ENCODE assay signal across 10 mouse cellular contexts in genomic region chr9:84466741-84467140, GRCm38 (mm10).
DNase-seq lines count a peak whose midpoint lies in the region; ATAC-seq lines count a peak whose summit lies in the region.
"Had no signal": no experiment of that assay in that cellular context is flagged by ENCODE, and none has a peak within 500 bp of the region (broad histone marks: within the 10 kb centered on the region; RNA-seq: fewer than 3 reads in every experiment).

No protein-coding gene starts in this region.

- no peak overlapping the region for H3K4me3 ChIP-seq in kidney, embryonic 14.5 days (ENCODE audit: low read length)
- H3K4me3 ChIP-seq in midbrain, embryonic 14.5 days (replicated peaks; ENCODE audit: low read depth, low read length), result no peak overlapping the region
- H3K4me3 ChIP-seq: hindbrain, embryonic 15.5 days; neural tube, embryonic 13.5 days had no signal

- no peaks in the 10 kb centered on the region for H3K27me3 ChIP-seq in kidney, embryonic 14.5 days (ENCODE audit: control insufficient read depth, insufficient read depth, low read length)
- H3K27me3 ChIP-seq in midbrain, embryonic 14.5 days (ENCODE audit: control insufficient read depth, insufficient read depth, low read length), result no peaks in the 10 kb centered on the region
- H3K27me3 ChIP-seq: hindbrain, embryonic 15.5 days; neural tube, embryonic 13.5 days had no signal

- ATAC-seq in kidney, embryonic 14.5 days (ENCODE audit: low FRiP score, low TSS enrichment), result peak; percentile 43; the same call in 1 of the 2 replicates
- ATAC-seq in midbrain, embryonic 14.5 days (ENCODE audit: low FRiP score, low TSS enrichment), result no peak

- no peak overlapping the region for H3K27ac ChIP-seq in kidney, embryonic 14.5 days (ENCODE audit: low read depth, low read length)
- no peak overlapping the region for H3K27ac ChIP-seq in midbrain, embryonic 14.5 days (replicated peaks; ENCODE audit: low read depth, low read length)
- H3K27ac ChIP-seq: hindbrain, embryonic 15.5 days; neural tube, embryonic 13.5 days had no signal

- no peak overlapping the region for H3K9ac ChIP-seq in kidney, embryonic 14.5 days (ENCODE audit: low read depth, low read length)
- no peak overlapping the region for H3K9ac ChIP-seq in midbrain, embryonic 14.5 days (replicated peaks; ENCODE audit: low read length)
- H3K9ac ChIP-seq: hindbrain, embryonic 15.5 days; neural tube, embryonic 13.5 days had no signal

- H3K36me3 ChIP-seq in kidney, embryonic 14.5 days (ENCODE audit: control insufficient read depth, insufficient read depth, low read length), result no peaks in the 10 kb centered on the region
- no peaks in the 10 kb centered on the region for H3K36me3 ChIP-seq in midbrain, embryonic 14.5 days (ENCODE audit: control insufficient read depth, insufficient read depth, low read length)
- H3K36me3 ChIP-seq: hindbrain, embryonic 15.5 days; neural tube, embryonic 13.5 days had no signal

- no peaks in the 10 kb centered on the region for H3K4me1 ChIP-seq in kidney, embryonic 14.5 days (ENCODE audit: control insufficient read depth, insufficient read depth, low read length)
- no peaks in the 10 kb centered on the region for H3K4me1 ChIP-seq in midbrain, embryonic 14.5 days (ENCODE audit: control insufficient read depth, insufficient read depth, low read length)
- H3K4me1 ChIP-seq: hindbrain, embryonic 15.5 days; neural tube, embryonic 13.5 days had no signal

- 6% methylated on average over 3 of the region's 3 CpGs for WGBS in kidney, embryonic 14.5 days
- 11% methylated on average over 3 of the region's 3 CpGs for whole genome bisulfite sequencing in midbrain, embryonic 14.5 days

- H3K9me3 ChIP-seq in kidney, embryonic 14.5 days (ENCODE audit: control insufficient read depth, low read length), result no peaks in the 10 kb centered on the region
- no peaks in the 10 kb centered on the region for H3K9me3 ChIP-seq in midbrain, embryonic 14.5 days (ENCODE audit: control insufficient read depth, low read length)
- H3K9me3 ChIP-seq: hindbrain, embryonic 15.5 days; neural tube, embryonic 13.5 days had no signal

- no peak overlapping the region for H3K4me2 ChIP-seq in kidney, embryonic 14.5 days (replicated peaks; ENCODE audit: low read depth, low read length)
- no peak overlapping the region for H3K4me2 ChIP-seq in midbrain, embryonic 14.5 days (ENCODE audit: low read length)
- H3K4me2 ChIP-seq: hindbrain, embryonic 15.5 days; neural tube, embryonic 13.5 days had no signal

- DNase-seq in gastrocnemius, adult 18-20 months (ENCODE audit: low spot score), result peak; percentile 40
- DNase-seq in gastrocnemius, adult 8-10 months (ENCODE audit: low spot score in 2 of 2), result no peak
- DNase-seq in right cerebral cortex, adult 18-20 months, result peak; percentile 5
- no peak for DNase-seq in right cerebral cortex, postnatal 10 days (ENCODE audit: low spot score in 2 of 2)
- peak; percentile 75 for DNase-seq in embryo, embryonic 10 days (ENCODE audit: low spot score)
- peak; percentile 51 for DNase-seq in midbrain, embryonic 14.5 days
- DNase-seq in right cerebral cortex, postnatal 14 days, result no peak

Comparison
In these comparisons a context has a peak if more than half of its experiments do, and no peak if none do; other contexts are left out.
1. DNase-seq: peak in gastrocnemius, adult 18-20 months (single experiment), right cerebral cortex, adult 18-20 months (single experiment), embryo, embryonic 10 days (single experiment) and midbrain, embryonic 14.5 days (single experiment); none in gastrocnemius, adult 8-10 months (0 of 2), right cerebral cortex, postnatal 10 days (0 of 2) and right cerebral cortex, postnatal 14 days (single experiment).